Mouse (Mus musculus): ENCODE data around the gene a. TPM values are rescaled to one million over a fixed set of nuclear protein-coding genes. Genes with fewer than 3 reads are reported as not detected.
"Not testable (repeated sequence)": the region's sequence is repeated elsewhere in the genome, so short reads cannot be mapped to it uniquely, and the experiment has no call there.

a gene
- total and polyA plus RNA-seq, 3 experiments, result 0.44 TPM; not detected in 2

DNA sequence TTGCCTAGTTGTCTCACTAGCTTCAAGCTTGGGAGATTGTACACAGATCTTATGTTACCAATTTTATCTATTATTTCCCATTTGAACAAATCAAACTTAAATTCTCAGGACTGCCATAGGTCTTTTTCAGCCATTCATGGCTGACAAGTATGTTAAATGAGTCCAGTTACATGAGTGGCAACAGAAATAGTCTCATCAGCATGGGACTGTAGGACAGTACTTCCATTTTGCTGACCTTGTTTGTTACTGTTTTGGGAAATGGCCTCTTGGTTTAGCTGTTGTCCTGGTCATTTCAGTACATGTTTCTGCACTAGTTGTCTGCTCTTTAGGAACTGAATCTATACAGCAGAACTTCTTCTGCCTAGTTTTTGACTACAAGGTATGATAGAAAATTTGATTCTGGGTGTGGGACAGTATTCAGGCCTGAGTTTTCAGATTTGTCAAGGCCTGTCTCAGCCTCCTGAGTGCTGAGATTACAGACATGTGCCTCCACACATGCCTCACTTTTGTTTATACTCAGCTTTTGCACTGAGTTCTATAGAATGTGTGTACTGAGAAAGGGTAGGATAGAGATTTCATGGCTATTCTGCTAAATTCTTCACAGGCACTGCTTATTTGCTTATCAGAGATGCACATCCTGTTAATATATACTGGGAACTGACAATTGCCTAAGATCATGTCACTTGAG is 78.9 kb downstream of the a start:
- Histone ChIP-seq H3K36me3 (replicated peaks) (peaks cover 87% of the 10 kb centered on the region), H3K4me1 (ENCODE audit: insufficient read depth, low read depth, low read length) (peaks cover 14% of the 10 kb centered on the region), H3K4me3 (ENCODE audit: low read depth, low read length) (no peak overlapping the region), H3K9me3 (replicated peaks) (no peaks in the 10 kb centered on the region), H3K27me3 (ENCODE audit: insufficient read depth, low read length) (no peaks in the 10 kb centered on the region)
- no peak for TF ChIP-seq GATA1 (IDR thresholded peaks at IDR 0.05; ENCODE audit: borderline replicate concordance, low read length)
- no peak for TF ChIP-seq GATA2 (IDR thresholded peaks at IDR 0.05; ENCODE audit: borderline replicate concordance, low read depth, low read length)
- ATAC-seq (ENCODE audit: extremely low read depth, insufficient number of reproducible peaks, low FRiP score, poor library complexity, severe bottlenecking), result no peak
- DNase-seq (ENCODE audit: low spot score), result no peak

DNA sequence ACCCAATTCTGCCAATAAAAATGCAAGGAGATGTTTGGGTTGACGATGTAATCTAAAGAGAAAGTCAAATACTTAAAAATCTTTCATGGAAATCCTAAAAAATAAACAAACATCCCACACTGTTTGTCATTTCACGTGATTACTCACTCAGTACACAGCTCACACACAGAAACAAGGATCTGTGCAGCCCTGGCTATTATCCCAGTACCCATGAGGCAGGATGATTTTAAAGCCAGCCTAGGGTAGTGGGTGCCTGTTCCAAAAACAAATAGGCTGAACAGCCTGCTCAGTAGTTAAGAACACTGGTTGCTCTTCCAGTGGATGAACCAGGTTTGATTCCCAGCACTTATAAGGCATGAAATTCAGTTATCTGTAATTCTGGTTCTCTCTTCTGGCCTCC is 85.4 kb downstream of the a start:
- TF ChIP-seq GATA2 (IDR thresholded peaks at IDR 0.05; ENCODE audit: borderline replicate concordance, low read depth, low read length) (no peak), CTCF (IDR thresholded peaks at IDR 0.05; ENCODE audit: low read depth, low read length) (no peak), POLR2AphosphoS5 (IDR thresholded peaks at IDR 0.05; ENCODE audit: insufficient replicate concordance, low read depth, low read length) (no peak), GATA1 (IDR thresholded peaks at IDR 0.05; ENCODE audit: borderline replicate concordance, low read length) (no peak), TAL1 (conservative IDR thresholded peaks at IDR 0.05; ENCODE audit: low read depth, low read length) (no peak)
- Histone ChIP-seq H3K36me3 (replicated peaks) (peaks cover 80% of the 10 kb centered on the region), H3K27me3 (ENCODE audit: insufficient read depth, low read length) (no peaks in the 10 kb centered on the region), H3K4me3 (ENCODE audit: low read depth, low read length) (no peak overlapping the region), H3K9me3 (replicated peaks) (no peaks in the 10 kb centered on the region), H3K4me1 (ENCODE audit: insufficient read depth, low read depth, low read length) (no peaks in the 10 kb centered on the region)
- DNase-seq (ENCODE audit: low spot score), result no peak
- no peak for ATAC-seq (ENCODE audit: extremely low read depth, insufficient number of reproducible peaks, low FRiP score, poor library complexity, severe bottlenecking)

DNA sequence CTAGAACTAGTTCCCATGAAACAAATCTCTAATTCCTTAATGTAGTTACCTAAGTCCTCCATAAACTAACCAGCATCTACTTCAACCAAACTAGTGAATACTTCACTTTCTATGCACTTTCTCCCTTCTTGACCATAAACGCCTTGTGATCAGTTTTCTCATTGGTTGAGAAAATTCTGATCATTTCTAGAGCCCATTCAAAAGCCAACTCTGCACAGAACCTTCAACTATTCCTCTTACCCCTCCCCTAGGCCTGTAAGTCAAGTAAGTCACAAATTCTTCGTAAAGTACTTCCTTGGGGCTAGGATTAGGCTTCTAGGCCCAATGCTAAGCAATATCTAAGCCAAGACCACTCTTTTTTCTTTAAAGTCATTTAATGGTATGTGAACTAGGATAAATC is 100.4 kb downstream of the a start:
- H3K4me1 ChIP-seq (ENCODE audit: insufficient read depth, low read depth, low read length), result peaks cover 19% of the 10 kb centered on the region
- H3K36me3 ChIP-seq (replicated peaks), result peaks cover 27% of the 10 kb centered on the region
- H3K9me3 ChIP-seq (replicated peaks), result no peaks in the 10 kb centered on the region
- H3K27me3 ChIP-seq (ENCODE audit: insufficient read depth, low read length), result no peaks in the 10 kb centered on the region
- DNase-seq (ENCODE audit: low spot score), result peak; percentile 15
- no peak for ATAC-seq (ENCODE audit: extremely low read depth, insufficient number of reproducible peaks, low FRiP score, poor library complexity, severe bottlenecking)
- H3K4me3 ChIP-seq (ENCODE audit: low read depth, low read length), result peak overlapping the region; percentile 94
- TF ChIP-seq GATA1 (IDR thresholded peaks at IDR 0.05; ENCODE audit: borderline replicate concordance, low read length) (no peak), GATA2 (IDR thresholded peaks at IDR 0.05; ENCODE audit: borderline replicate concordance, low read depth, low read length) (no peak), TAL1 (conservative IDR thresholded peaks at IDR 0.05; ENCODE audit: low read depth, low read length) (no peak), POLR2AphosphoS5 (IDR thresholded peaks at IDR 0.05; ENCODE audit: insufficient replicate concordance, low read depth, low read length) (no peak), CTCF (IDR thresholded peaks at IDR 0.05; ENCODE audit: low read depth, low read length) (no peak)

DNA sequence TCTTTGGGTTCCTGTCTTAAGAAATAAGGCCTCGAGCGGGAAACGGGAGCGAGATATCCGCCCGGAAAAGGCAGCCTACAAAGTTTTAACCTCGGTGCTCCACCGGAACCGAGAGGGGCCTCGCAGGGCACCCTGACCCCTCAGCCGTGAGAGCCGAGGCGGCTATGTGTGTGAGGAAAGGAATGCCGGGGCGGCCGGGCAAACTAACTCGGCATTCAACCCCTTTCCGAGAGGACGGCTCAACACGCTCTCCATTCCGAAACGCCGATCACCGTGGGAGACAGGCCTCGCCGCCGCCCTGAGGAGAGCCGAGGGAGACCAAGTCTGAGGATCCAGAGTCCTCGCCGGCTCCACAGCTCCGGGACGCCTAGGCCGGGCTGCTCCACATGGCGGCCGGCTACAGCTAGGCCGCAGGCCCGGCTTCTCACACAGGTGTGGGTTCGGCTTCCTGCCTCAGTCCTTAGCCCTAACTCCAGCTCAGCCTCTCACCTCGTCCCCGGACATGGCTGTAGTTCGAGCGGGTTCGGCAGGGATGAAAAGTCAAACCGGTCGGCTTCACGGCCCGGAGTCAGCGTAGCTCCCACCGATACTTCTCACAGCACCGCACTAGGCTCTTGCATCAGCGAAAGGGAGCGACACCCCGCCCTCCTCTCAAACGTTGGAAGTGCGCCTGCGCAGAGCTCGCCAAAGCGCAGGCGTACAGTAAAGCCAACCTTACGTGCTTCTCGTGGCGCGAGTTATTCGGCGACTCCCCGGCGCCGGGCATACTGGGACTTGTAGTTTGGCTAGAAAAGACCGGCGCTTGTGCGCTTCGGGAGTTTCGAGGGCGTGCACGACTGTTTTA is 101.2 kb downstream of the a start, which contains the start of gene Eif2s2:
Gene Eif2s2, minus strand, starts transcription at position 735 of the 844 bp plus-strand sequence.
- peaks cover 6% of the 10 kb centered on the region for H3K27me3 ChIP-seq (ENCODE audit: insufficient read depth, low read length)
- peak; percentile 78 for DNase-seq (ENCODE audit: low spot score)
- H3K4me1 ChIP-seq (ENCODE audit: insufficient read depth, low read depth, low read length), result peaks cover 19% of the 10 kb centered on the region
- H3K9me3 ChIP-seq (replicated peaks), result no peaks in the 10 kb centered on the region
- ATAC-seq (ENCODE audit: extremely low read depth, insufficient number of reproducible peaks, low FRiP score, poor library complexity, severe bottlenecking), result peak; percentile 91
- H3K36me3 ChIP-seq (replicated peaks), result peaks cover 18% of the 10 kb centered on the region
- TF ChIP-seq POLR2AphosphoS5 (IDR thresholded peaks at IDR 0.05; ENCODE audit: insufficient replicate concordance, low read depth, low read length) (no peak), GATA2 (IDR thresholded peaks at IDR 0.05; ENCODE audit: borderline replicate concordance, low read depth, low read length) (no peak), CTCF (IDR thresholded peaks at IDR 0.05; ENCODE audit: low read depth, low read length) (no peak), GATA1 (IDR thresholded peaks at IDR 0.05; ENCODE audit: borderline replicate concordance, low read length) (no peak), TAL1 (conservative IDR thresholded peaks at IDR 0.05; ENCODE audit: low read depth, low read length) (no peak)
- peak within 1 kb of the TSS; percentile 94 for H3K4me3 ChIP-seq (ENCODE audit: low read depth, low read length)

DNA sequence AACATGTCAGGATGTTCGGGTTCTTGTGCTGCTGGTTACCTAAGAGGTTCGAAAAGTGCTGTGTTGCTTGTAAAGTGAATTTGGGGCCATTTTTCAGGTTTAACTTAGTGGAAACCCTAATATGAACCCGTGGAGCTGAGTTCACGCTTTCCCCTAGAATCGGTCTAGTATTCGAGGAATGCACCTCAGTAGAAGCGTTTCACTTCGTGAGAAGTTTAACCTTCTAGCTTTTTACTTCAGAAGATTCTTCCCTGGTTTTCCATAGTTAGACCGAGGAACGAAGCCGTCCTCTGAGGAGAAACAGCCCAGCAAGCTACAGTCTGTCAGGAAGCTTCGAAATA is 101.8 kb downstream of the a start:
- peaks cover 11% of the 10 kb centered on the region for H3K27me3 ChIP-seq (ENCODE audit: insufficient read depth, low read length)
- peaks cover 19% of the 10 kb centered on the region for H3K4me1 ChIP-seq (ENCODE audit: insufficient read depth, low read depth, low read length)
- peak overlapping the region; percentile 94 for H3K4me3 ChIP-seq (ENCODE audit: low read depth, low read length)
- H3K36me3 ChIP-seq (replicated peaks), result peaks cover 13% of the 10 kb centered on the region
- no peak for DNase-seq (ENCODE audit: low spot score)
- no peaks in the 10 kb centered on the region for H3K9me3 ChIP-seq (replicated peaks)
- TF ChIP-seq TAL1 (conservative IDR thresholded peaks at IDR 0.05; ENCODE audit: low read depth, low read length), result no peak
- no peak for TF ChIP-seq GATA2 (IDR thresholded peaks at IDR 0.05; ENCODE audit: borderline replicate concordance, low read depth, low read length)
- TF ChIP-seq CTCF (IDR thresholded peaks at IDR 0.05; ENCODE audit: low read depth, low read length), result no peak
- no peak for TF ChIP-seq GATA1 (IDR thresholded peaks at IDR 0.05; ENCODE audit: borderline replicate concordance, low read length)
- TF ChIP-seq POLR2AphosphoS5 (IDR thresholded peaks at IDR 0.05; ENCODE audit: insufficient replicate concordance, low read depth, low read length), result no peak
- no peak for ATAC-seq (ENCODE audit: extremely low read depth, insufficient number of reproducible peaks, low FRiP score, poor library complexity, severe bottlenecking)

DNA sequence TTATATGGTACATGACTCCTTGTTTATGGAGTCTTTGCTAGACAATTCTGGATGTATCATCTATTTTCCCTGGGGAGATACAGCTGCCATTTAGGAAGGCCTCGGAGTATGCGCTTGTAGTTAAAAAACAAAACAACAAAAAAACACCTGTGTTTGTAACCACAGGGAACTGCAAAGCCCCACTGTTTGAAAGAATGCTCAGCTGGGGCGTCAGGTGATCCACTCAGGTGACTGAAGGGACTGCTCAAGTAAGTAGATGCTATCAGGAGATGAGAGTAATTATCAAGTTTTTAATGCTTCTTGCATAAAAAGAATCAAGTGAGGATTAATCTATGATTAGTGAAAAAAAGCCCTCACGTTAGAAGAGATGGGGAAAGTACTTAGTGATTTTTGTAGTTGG is 102.3 kb downstream of the a start:
- TF ChIP-seq CTCF (IDR thresholded peaks at IDR 0.05; ENCODE audit: low read depth, low read length) (no peak), GATA1 (IDR thresholded peaks at IDR 0.05; ENCODE audit: borderline replicate concordance, low read length) (no peak), POLR2AphosphoS5 (IDR thresholded peaks at IDR 0.05; ENCODE audit: insufficient replicate concordance, low read depth, low read length) (no peak), TAL1 (conservative IDR thresholded peaks at IDR 0.05; ENCODE audit: low read depth, low read length) (no peak), GATA2 (IDR thresholded peaks at IDR 0.05; ENCODE audit: borderline replicate concordance, low read depth, low read length) (no peak)
- H3K4me1 ChIP-seq (ENCODE audit: insufficient read depth, low read depth, low read length), result peaks cover 19% of the 10 kb centered on the region
- no peak for DNase-seq (ENCODE audit: low spot score)
- peaks cover 10% of the 10 kb centered on the region for H3K36me3 ChIP-seq (replicated peaks)
- no peak for ATAC-seq (ENCODE audit: extremely low read depth, insufficient number of reproducible peaks, low FRiP score, poor library complexity, severe bottlenecking)
- peaks cover 13% of the 10 kb centered on the region for H3K27me3 ChIP-seq (ENCODE audit: insufficient read depth, low read length)
- no peaks in the 10 kb centered on the region for H3K9me3 ChIP-seq (replicated peaks)
- no peak overlapping the region for H3K4me3 ChIP-seq (ENCODE audit: low read depth, low read length)

DNA sequence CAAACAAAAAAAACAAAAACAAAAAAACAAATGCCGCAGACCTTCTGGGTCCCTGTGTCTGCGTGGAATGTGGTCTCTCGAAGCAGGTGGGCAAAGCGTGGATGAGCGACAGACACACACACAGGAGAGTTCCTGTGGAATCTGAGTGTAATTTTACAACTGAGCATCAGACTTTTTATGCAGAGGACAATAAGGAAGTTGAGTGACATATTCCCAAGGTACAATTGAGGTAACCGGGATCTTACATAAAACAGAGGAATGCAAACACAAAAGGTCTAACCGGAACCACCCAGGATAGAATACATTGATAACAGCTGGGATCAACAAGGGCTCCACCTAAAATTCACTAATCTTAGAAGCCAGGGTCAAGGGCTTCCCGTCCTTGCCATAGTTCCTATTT is 107.8 kb downstream of the a start:
- not testable (repeated sequence) for DNase-seq (ENCODE audit: low spot score); H3K9me3 ChIP-seq (replicated peaks); H3K4me1 ChIP-seq (ENCODE audit: insufficient read depth, low read depth, low read length); H3K4me3 ChIP-seq (ENCODE audit: low read depth, low read length); ATAC-seq (ENCODE audit: extremely low read depth, insufficient number of reproducible peaks, low FRiP score, poor library complexity, severe bottlenecking); H3K36me3 ChIP-seq (replicated peaks)
- peaks cover 19% of the 10 kb centered on the region for H3K27me3 ChIP-seq (ENCODE audit: insufficient read depth, low read length)

DNA sequence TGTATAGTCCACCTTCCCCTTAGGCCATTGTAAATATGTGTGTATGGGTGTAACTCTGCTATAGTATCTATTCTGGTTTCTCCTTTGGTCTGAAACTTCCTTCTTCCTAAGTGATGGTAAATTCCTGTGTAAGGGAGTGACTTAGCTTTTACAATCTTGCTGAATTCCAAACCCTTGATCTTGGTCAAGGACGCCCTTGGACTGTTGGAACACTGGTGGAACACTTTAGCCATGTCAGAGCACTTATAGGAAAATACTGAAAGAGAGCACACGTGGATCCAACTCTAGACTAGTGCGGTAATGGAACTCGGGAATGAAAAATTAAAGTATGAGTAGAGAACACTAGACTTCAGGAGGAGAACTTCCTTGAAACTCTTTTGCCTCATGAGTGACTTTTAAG is 108.2 kb downstream of the a start:
- H3K27me3 ChIP-seq (ENCODE audit: insufficient read depth, low read length), result peaks cover 19% of the 10 kb centered on the region

More for the DNA sequence above, 108.2 kb downstream of the a start:
- H3K4me3 ChIP-seq (ENCODE audit: low read depth, low read length); H3K36me3 ChIP-seq (replicated peaks); H3K4me1 ChIP-seq (ENCODE audit: insufficient read depth, low read depth, low read length); DNase-seq (ENCODE audit: low spot score); ATAC-seq (ENCODE audit: extremely low read depth, insufficient number of reproducible peaks, low FRiP score, poor library complexity, severe bottlenecking); H3K9me3 ChIP-seq (replicated peaks): not testable (repeated sequence)

All from G1E (cell line).